Mouse (Mus musculus): Measurements from ENCODE around the gene Pex11b.

DNA sequence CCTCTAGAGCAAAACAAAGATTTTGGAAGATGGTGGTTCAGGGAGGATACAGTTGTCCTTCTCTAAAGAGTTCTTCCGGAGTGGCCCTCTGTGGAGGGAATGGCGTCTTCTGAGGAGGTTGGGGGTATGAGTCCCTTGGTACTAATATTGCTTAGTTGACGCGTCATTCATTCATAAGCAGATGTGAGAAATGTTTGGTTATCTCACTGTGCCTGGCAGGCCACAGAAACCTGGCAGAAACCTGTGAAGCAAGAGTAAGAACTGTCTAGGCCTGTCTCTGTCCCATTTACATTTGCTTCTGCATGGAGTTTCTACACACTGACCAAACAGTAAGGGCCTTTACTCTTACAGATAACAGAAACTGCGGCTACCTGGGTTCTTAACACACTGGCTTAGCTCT, 36.3 kb downstream of the Pex11b start:
- TF ChIP-seq CTCF (IDR thresholded peaks at IDR 0.05) (no peak), EP300 (IDR thresholded peaks at IDR 0.05) (no peak)

Measured in lung, postnatal 0 days (tissue).